Comparison of ENCODE assay signal across 8 mouse cellular contexts in genomic region chr2:132689569-132690231, GRCm38 (mm10). TPM values are rescaled to one million over a fixed set of nuclear protein-coding genes. Genes with fewer than 3 reads are reported as not detected.
DNase-seq lines count a peak whose midpoint lies in the region; ATAC-seq lines count a peak whose summit lies in the region.

No protein-coding gene starts in this region.

- H3K79me2 ChIP-seq in macrophage (ENCODE audit: inconsistent target) = no peaks in the 10 kb centered on the region

- H3K27ac ChIP-seq in macrophage = peak overlapping the region; percentile 65
- no peak overlapping the region; the same call in 1 of the 2 replicates for H3K27ac ChIP-seq in intestine, embryonic 15.5 days

- no peaks in the 10 kb centered on the region for H3K9me3 ChIP-seq in intestine, embryonic 15.5 days

- H3K27me3 ChIP-seq in intestine, embryonic 15.5 days (replicated peaks) = no peaks in the 10 kb centered on the region

- ATAC-seq in erythroblast, adult 5-6 weeks (replicated peaks; ENCODE audit: low FRiP score, poor library complexity, severe bottlenecking) = peak; percentile 69
- no peak for ATAC-seq in intestine, embryonic 15.5 days

- 79% methylated on average over 15 of the region's 15 CpGs for WGBS in macrophage (ENCODE audit: missing documents)
- 66% methylated on average over 15 of the region's 15 CpGs for WGBS in intestine, embryonic 15.5 days

- no peaks in the 10 kb centered on the region for H3K36me3 ChIP-seq in macrophage (ENCODE audit: inconsistent target)
- no peaks in the 10 kb centered on the region for H3K36me3 ChIP-seq in intestine, embryonic 15.5 days

- no peak overlapping the region for H3K9ac ChIP-seq in intestine, embryonic 15.5 days

- peak; percentile 53 to 68 for DNase-seq in gastrocnemius, adult 8-10 months (ENCODE audit: low spot score in 2 of 2)
- no peak for DNase-seq in gastrocnemius, postnatal 10 days
- peak; percentile 25 for DNase-seq in R1 (ENCODE audit: low read depth, low spot score)
- DNase-seq in kidney, adult 8-10 months = peak; percentile 44 to 50
- no peak for DNase-seq in embryo, embryonic 11 days

- H3K4me1 ChIP-seq in intestine, embryonic 15.5 days (replicated peaks) = 0 out of 2 replicates have a peak, but pooled peaks cover 8% of the 10 kb centered on the region

- H3K4me3 ChIP-seq in macrophage (ENCODE audit: inconsistent target) = no peak overlapping the region
- no peak overlapping the region for H3K4me3 ChIP-seq in intestine, embryonic 15.5 days (replicated peaks)

- H3K4me2 ChIP-seq in intestine, embryonic 15.5 days (replicated peaks) = no peak overlapping the region

RNA-seq across cellular contexts. Expression of gene Shld1, which starts 3.0 kb away (rescaled TPM):
- 1 to 10 TPM; 5.6 to 9.8 (median 7.0) TPM for total RNA-seq in gastrocnemius, adult 8-10 months (2022)
- 1 to 10 TPM; 3.6 to 5.7 TPM for total RNA-seq in gastrocnemius, postnatal 10 days (2021)
- 17.7 and 30.5 TPM in 2 replicates for total RNA-seq in erythroblast, adult 5-6 weeks (2015; ENCODE audit: low replicate concordance)
- total RNA-seq in erythroblast, adult 5-6 weeks (2017; ENCODE audit: low replicate concordance) = 26.1 and 27.6 TPM in 2 replicates
- 10 to 100 TPM in 18 of 26 experiments, 1 to 10 TPM in 8; 4.4 to 34.7 (median 14.0) TPM for total RNA-seq in macrophage (2018; cell fraction: chromatin; rRNA removed)
- 10 to 100 TPM in 7 of 26 experiments, 1 to 10 TPM in 19; 3.6 to 13.6 (median 8.6) TPM for total RNA-seq in macrophage (2018; cell fraction: cytosol; rRNA removed)
- 10 to 100 TPM in 14 of 26 experiments, 1 to 10 TPM in 12; 4.3 to 24.8 (median 10.4) TPM for total RNA-seq in macrophage (2018; cell fraction: nucleus; rRNA removed)
- polyA plus RNA-seq in macrophage (2018) = 6.5 to 11.1 TPM (median 6.9 TPM) in 3 replicates
- 13.6 and 14.2 TPM in 2 replicates for polyA plus RNA-seq in intestine, embryonic 15.5 days (2015; fragmentation: Nextera tagmentation; extraction: Ambion mirVana)

Comparison
In these comparisons a context has a peak if more than half of its experiments do, and no peak if none do; other contexts are left out.
1. DNase-seq: peak in gastrocnemius, adult 8-10 months (2 of 2), R1 (single experiment) and kidney, adult 8-10 months (2 of 2); none in gastrocnemius, postnatal 10 days (single experiment) and embryo, embryonic 11 days (single experiment).